Mouse (Mus musculus) left cerebral cortex, adult 9 months (tissue): Measurements from ENCODE around the gene Naa50.

ENCODE experiments used
- DNase-seq, 2 experiments: peaks; one replicate each; pipeline ENCODE4 v3.0.0; 2022; ENCODE audit warnings: low spot score in 2 of 2

The Naa50 gene

GRCm38 (mm10) chr16:44140186-44140787 is 657 bp downstream of the Naa50 start:
- peak; percentile 72 to 73 for DNase-seq

DNA sequence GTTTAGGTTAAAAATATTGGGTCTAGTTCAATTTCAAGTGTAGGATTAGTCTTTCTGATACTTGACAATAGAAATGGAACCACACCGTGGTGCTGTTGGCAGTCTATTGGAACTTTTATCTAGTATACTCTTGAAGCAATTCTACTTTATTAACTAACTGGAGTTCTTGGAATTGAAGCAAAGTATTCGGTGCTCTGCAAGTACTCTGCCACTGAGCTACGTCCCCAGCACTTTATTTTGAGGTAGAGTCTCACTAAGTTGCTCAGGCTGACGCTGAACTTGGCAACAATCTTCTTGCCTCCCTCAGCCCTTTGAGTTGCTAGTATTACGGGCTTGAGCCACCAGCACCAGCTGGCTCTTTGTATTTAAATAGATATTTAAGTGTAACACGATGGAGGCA is 1.9 kb downstream of the Naa50 start:
- DNase-seq: peak in 1 of 2 experiments; percentile 47

- DNase-seq: no peak
Observed at GRCm38 (mm10) chr16:44149002-44149767, 9.6 kb downstream of the Naa50 start.

- DNase-seq: no peak
Observed at GRCm38 (mm10) chr16:44154497-44155057, 14.9 kb downstream of the Naa50 start.

- no peak for DNase-seq
Observed at GRCm38 (mm10) chr16:44159325-44159724, 19.7 kb downstream of the Naa50 start.

DNA sequence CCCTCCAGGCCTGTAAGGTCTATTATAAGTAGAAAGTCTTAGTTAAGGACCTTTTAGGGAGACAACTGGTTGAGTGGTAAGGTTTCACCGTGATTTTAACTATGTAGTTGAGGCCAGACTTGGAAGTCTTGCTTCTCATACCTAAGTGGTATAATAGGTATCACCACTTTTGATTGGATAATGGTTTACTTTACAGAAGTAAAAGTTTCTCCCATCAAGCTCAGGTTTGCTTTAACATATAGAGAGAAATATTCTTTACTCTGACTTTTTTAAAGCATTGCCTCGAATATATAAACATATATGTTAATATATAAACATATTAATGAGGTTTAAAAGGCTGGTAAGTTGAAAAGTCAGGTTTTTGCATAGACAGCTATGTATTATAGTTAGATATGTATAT is 24.2 kb downstream of the Naa50 start:
- no peak for DNase-seq

DNA sequence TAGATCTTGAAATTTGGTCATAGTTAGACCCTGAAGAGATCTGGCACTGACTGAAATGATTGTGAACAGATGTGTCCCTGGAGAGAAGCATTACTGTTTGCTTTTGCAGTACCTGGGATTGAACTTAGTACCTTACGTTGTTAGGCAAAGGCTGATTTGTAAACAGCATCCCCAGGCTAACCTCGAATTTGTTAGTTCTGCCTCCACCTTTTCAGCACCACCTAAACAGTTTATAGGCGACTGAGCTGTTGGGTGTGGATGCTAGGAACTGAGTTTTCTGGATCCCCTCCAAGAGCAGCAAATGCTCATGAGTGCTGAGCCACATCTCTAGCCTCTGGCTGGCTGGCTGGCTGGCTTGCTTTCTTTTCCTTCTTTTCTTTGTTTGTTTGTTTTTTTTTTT is 25.6 kb downstream of the Naa50 start:
- DNase-seq: no peak

DNA sequence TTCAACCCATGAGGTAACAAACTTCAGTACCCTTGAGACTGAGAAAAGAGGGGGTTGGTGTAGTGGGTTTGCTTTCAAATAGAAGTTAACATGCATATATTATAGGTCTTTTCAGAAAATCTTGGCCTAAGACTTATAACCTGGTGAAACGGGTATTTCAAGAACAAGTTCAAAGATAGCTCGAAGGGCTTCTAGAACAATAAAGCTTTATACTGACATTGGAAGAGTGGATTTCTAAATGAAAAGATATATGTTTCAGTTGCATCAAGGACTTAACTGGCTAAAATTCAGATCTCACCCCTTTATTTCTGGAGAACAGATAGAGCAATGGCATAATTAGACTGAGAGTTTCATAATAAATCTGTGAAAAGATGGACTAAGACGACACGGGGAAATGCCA is 29.4 kb downstream of the Naa50 start:
- DNase-seq: no peak

DNA sequence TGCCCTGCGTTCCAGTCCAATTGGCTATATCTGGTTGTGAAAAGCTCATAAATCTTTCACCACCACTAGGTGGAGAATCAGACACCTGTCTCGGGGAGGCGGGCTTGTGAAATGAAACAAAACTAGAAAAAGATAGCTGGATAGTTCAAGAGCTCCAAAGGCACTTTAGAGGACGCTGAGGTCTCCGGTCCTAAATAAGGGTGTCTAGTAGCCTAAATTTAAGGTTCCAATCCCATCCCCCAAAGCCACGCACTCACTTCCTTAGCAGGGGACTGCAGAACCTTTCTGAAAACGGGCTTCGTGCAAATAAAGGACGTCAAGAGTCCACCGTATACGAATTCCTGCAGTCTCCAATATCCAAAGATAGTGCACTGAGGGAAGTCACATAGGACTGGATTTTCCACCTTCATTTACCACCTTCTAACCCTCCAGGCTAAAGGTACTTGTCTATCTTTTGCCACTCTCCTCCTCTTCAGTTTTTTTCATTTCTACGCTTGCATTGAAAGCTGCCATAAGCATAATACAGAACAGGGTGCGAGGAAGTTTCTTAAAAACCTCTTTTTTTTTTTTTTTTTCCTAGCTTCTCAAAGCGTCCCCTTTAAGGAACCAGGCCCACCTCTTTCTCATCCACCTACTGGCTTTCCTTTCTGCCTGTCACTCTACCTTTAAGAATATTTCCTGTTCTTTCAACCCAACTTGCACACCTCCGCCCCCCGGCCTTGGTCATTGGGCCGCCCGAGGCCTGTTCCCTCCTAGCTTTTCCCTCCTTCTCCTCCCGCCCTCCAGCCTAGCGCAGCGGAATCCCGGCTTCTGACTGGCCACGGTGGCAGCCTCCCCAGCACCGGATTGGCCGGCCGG is 32.9 kb downstream of the Naa50 start:
- DNase-seq: peak; percentile 97 to 99

DNA sequence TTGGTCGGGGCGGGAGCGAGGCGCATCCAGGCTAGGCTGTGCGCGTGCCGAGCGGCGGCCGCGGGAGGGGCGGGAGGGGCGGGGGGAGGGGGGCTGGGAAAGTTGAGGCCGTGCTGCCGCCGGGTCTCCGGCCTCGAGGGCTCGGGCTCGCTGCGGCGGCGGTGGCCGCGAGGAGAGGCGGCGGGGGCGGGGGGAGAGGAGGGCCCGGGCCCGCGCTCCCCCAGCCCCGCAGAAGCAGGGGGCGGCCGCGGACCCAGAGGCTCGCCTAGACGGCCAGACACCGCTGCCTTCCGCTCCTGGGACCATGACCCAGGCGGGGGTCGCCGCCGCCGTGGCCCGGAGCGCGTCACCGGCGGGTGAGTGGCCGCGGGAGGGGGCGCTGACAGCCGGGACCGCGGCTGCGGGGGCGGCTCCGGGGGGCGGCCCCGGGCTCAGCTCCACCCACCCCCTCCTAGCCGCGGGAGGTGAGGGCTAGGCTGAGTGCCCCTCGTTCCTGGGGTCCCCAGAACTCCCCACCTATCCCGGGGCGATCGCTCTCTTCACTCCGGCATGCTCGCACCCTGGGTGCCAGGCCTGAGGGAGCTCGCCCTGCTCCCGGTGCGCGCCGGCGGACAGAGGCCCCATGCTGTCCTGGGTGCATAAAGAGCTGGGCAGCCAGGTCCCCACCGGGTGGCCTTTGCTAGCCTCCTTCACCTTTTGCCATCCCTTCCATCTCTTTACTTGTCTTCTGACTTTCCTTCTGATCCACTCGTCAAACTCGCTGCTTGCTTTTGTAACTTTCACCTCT is 33.7 kb downstream of the Naa50 start, which contains the start of gene Usf3:
TSS of gene Usf3 (plus strand) at position 92 of the 787 bp plus-strand sequence.
- DNase-seq: peak in 1 of 2 experiments; percentile 22

GRCm38 (mm10) chr16:44173966-44174530 is 34.4 kb downstream of the Naa50 start:
- DNase-seq: no peak

- no peak for DNase-seq
Observed at GRCm38 (mm10) chr16:44175001-44175400, 35.4 kb downstream of the Naa50 start.

DNA sequence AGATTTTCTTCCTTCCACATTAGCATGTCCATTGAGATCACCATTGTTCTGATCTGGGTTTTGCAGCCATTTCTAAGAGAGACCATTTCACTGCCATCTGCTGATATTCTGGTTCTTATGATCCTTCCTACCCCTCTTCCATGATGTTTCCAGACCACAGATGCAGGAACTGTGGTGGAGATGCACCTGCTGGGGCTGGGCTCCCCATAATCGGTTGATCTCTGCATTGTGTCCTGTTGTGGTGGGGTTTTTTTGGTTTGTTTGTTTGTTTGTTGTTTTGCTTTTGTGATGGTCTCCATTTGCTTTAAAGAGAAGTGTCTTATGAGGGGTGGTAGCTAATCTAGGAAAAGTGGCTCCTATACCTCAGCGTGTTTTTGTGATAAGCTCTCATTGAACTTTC is 36.9 kb downstream of the Naa50 start:
- no peak for DNase-seq

DNA sequence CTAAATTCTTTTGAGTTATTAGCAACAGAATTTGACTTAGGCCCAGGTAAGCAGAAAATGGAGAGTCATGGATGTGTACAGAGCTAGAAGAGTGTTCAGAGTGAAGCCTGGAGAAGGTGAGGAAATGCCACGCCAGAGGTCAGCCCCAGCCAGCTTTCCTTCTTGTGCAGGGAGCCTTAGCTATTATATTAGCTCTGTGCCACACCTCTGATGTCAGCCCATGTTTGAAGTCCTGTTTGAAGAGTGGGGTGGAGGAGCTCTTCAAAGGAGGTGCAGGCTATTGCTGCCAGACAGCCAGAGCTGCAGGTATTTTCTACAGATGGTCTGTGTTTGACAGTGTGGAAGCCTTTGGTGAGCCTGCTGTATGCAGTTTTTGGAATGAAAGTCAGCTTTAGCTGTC is 38.9 kb downstream of the Naa50 start:
- no peak for DNase-seq

GRCm38 (mm10) chr16:44182597-44182996 is 43.0 kb downstream of the Naa50 start:
- no peak for DNase-seq

DNA sequence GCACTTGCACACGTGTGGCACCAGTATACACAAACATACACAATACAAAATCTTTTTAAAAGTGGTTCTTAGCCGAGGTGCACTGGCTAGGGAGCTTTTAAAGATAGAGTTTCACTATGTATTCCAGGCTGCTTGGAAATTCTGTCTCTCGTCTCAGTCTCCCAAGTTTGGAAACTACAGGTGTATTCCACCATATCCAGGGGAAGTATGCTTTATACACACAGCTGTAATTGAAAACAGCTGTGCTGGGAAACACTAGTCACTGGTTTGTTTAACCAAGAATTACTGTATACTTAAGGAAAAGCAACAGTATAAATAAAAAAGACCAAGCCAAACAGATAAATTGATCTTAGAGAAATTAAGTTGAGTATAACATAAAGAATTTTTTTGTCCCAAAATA is 45.1 kb downstream of the Naa50 start:
- DNase-seq: no peak

- DNase-seq: no peak
Observed at GRCm38 (mm10) chr16:44187172-44187571, 47.5 kb downstream of the Naa50 start.

DNA sequence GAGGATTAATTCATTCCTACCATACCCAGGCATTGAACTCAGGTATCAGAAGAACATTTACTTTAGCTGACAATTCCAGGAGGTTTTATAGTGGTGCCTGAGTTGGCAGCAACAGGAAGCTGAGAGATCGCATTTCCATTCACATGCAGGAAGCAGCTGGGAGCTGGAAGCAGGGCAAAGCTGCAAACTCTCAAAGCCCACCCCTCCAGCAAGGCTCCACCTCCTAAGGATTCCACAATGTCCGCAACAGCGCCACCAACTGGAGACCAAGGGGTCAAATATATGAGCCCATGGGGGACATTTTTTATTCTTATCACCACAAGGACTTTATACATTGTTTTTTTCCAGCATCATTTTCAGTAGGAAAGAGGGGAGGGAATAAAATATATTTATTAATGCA is 49.1 kb downstream of the Naa50 start:
- no peak for DNase-seq

DNA sequence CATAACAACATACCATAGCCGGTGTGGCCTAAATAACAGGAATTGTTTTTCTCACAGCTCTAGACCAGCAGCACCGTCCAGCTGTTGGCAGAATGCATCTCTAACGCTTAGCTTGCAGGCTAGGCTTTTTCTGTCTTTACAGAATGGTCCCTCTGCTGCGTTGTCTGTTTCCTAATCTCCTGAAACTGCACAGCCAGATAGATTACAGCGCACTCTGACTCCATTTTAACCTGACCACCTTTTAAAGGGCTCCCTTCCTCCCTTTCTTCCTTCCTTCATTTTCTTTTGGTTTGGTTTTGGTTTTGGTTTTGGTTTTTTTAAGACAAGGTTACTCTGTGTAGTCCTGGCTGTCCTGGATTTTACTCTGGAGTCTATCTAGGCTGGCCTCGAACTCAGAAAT is 50.4 kb downstream of the Naa50 start:
- no peak for DNase-seq

- DNase-seq: no peak
Observed at GRCm38 (mm10) chr16:44190968-44191367, 51.3 kb downstream of the Naa50 start.
